Mouse (Mus musculus): ENCODE measurements around the gene 4930558K02Rik.

- TF ChIP-seq POLR2A (IDR thresholded peaks at IDR 0.05; ENCODE audit: insufficient read length, low read depth): peak; percentile 40
- no peak for TF ChIP-seq E2F4 (IDR thresholded peaks at IDR 0.05; ENCODE audit: insufficient read depth)
- no peak for TF ChIP-seq CEBPB (IDR thresholded peaks at IDR 0.05; ENCODE audit: insufficient read depth, poor library complexity, severe bottlenecking)
- peak; percentile 34 for TF ChIP-seq POLR2AphosphoS2 (IDR thresholded peaks at IDR 0.05; ENCODE audit: insufficient read length, low read depth)
- TF ChIP-seq MYOG (IDR thresholded peaks at IDR 0.05; ENCODE audit: control insufficient read depth in 1 of 3, insufficient read depth in 1 of 3, insufficient read length in 2 of 3, low read depth in 2 of 3): no peak
- no peak for TF ChIP-seq MAX (IDR thresholded peaks at IDR 0.05; ENCODE audit: low read depth)
- no peak for TF ChIP-seq REST (IDR thresholded peaks at IDR 0.05; ENCODE audit: insufficient read depth, insufficient read length)
- TF ChIP-seq USF1 (IDR thresholded peaks at IDR 0.05; ENCODE audit: low read depth): no peak
- TF ChIP-seq TCF12 (IDR thresholded peaks at IDR 0.05; ENCODE audit: insufficient read depth, poor library complexity, severe bottlenecking): no peak
- TF ChIP-seq MYOD1 (IDR thresholded peaks at IDR 0.05; ENCODE audit: control insufficient read depth in 1 of 3, insufficient read length in 2 of 3, low read depth in 2 of 3): peak in 1 of 3 experiments; percentile 28
These were observed 10.6 kb downstream of the 4930558K02Rik start, which contains the start of gene Pigc for GRCm38 (mm10) chr1:161968589-161969407.
